Mouse (Mus musculus): Measurements from ENCODE around the gene Ccdc180. TPM values are rescaled to one million over a fixed set of nuclear protein-coding genes. Genes with fewer than 3 reads are reported as not detected.
A peak's percentile ranks its signal among the peaks of the same experiment; 100 is the strongest.

Ccdc180 gene
- polyA plus RNA-seq, 1 experiment from 2014 or later: 0.08 TPM

GRCm38 (mm10) chr4:45911876-45912275, 21.8 kb downstream of the Ccdc180 start:
- Histone ChIP-seq H3K9ac (no peak overlapping the region), H3K27me3 (replicated peaks) (0 out of 2 replicates have a peak, but pooled peaks cover 4% of the 10 kb centered on the region), H3K4me1 (0 out of 2 replicates have a peak, but pooled peaks cover 4% of the 10 kb centered on the region), H3K27ac (replicated peaks) (no peak overlapping the region), H3K4me2 (no peak overlapping the region), H3K9me3 (peaks cover 4% of the 10 kb centered on the region; the same call in 1 of the 2 replicates), H3K36me3 (no peaks in the 10 kb centered on the region), H3K4me3 (no peak overlapping the region)
- 77% methylated on average over 4 of the region's 4 CpGs for WGBS
- no peak for ATAC-seq (ENCODE audit: extremely low read depth, insufficient number of reproducible peaks, low FRiP score, low TSS enrichment)

- Histone ChIP-seq H3K4me2 (no peak overlapping the region), H3K27me3 (replicated peaks) (no peaks in the 10 kb centered on the region), H3K4me1 (no peaks in the 10 kb centered on the region), H3K36me3 (no peaks in the 10 kb centered on the region), H3K4me3 (no peak overlapping the region), H3K9me3 (peaks cover 4% of the 10 kb centered on the region; the same call in 1 of the 2 replicates), H3K9ac (no peak overlapping the region), H3K27ac (replicated peaks) (peak overlapping the region; percentile 42; the same call in 1 of the 2 replicates)
- WGBS: 50% methylated on average over 7 of the region's 7 CpGs
- ATAC-seq (ENCODE audit: extremely low read depth, insufficient number of reproducible peaks, low FRiP score, low TSS enrichment): no peak
Observed at GRCm38 (mm10) chr4:45917091-45917490, 27.0 kb downstream of the Ccdc180 start.

GRCm38 (mm10) chr4:45921663-45922435, 31.7 kb downstream of the Ccdc180 start:
- no peak overlapping the region for H3K27ac ChIP-seq (replicated peaks)
- H3K36me3 ChIP-seq: no peaks in the 10 kb centered on the region
- no peak for ATAC-seq (ENCODE audit: extremely low read depth, insufficient number of reproducible peaks, low FRiP score, low TSS enrichment)
- WGBS: 74% methylated on average over 10 of the region's 10 CpGs
- no peaks in the 10 kb centered on the region; the same call in 1 of the 2 replicates for H3K27me3 ChIP-seq (replicated peaks)
- H3K9me3 ChIP-seq: no peaks in the 10 kb centered on the region
- H3K4me3 ChIP-seq: no peak overlapping the region
- H3K4me1 ChIP-seq: no peaks in the 10 kb centered on the region
- H3K9ac ChIP-seq: no peak overlapping the region
- no peak overlapping the region for H3K4me2 ChIP-seq

- no peak overlapping the region for H3K9ac ChIP-seq
- no peaks in the 10 kb centered on the region for H3K36me3 ChIP-seq
- H3K4me2 ChIP-seq: no peak overlapping the region
- H3K9me3 ChIP-seq: no peaks in the 10 kb centered on the region
- ATAC-seq (ENCODE audit: extremely low read depth, insufficient number of reproducible peaks, low FRiP score, low TSS enrichment): no peak
- H3K27ac ChIP-seq (replicated peaks): no peak overlapping the region
- H3K27me3 ChIP-seq (replicated peaks): peaks cover 6% of the 10 kb centered on the region; the same call in 1 of the 2 replicates
- H3K4me3 ChIP-seq: no peak overlapping the region
- no peaks in the 10 kb centered on the region for H3K4me1 ChIP-seq
- 75% methylated on average over 4 of the region's 4 CpGs for WGBS
Observed at GRCm38 (mm10) chr4:45924011-45924410, 33.9 kb downstream of the Ccdc180 start.

GRCm38 (mm10) chr4:45928561-45928960, 38.5 kb downstream of the Ccdc180 start:
- H3K27ac ChIP-seq (replicated peaks): no peak overlapping the region
- 72% methylated on average over 4 of the region's 4 CpGs for WGBS
- peaks cover 6% of the 10 kb centered on the region; the same call in 1 of the 2 replicates for H3K27me3 ChIP-seq (replicated peaks)
- no peaks in the 10 kb centered on the region for H3K9me3 ChIP-seq
- no peak for ATAC-seq (ENCODE audit: extremely low read depth, insufficient number of reproducible peaks, low FRiP score, low TSS enrichment)
- H3K4me3 ChIP-seq: no peak overlapping the region
- no peak overlapping the region for H3K4me2 ChIP-seq
- no peaks in the 10 kb centered on the region for H3K36me3 ChIP-seq
- H3K4me1 ChIP-seq: no peaks in the 10 kb centered on the region
- H3K9ac ChIP-seq: no peak overlapping the region

- peak overlapping the region; percentile 38 for H3K4me2 ChIP-seq
- H3K9ac ChIP-seq: no peak overlapping the region
- no peaks in the 10 kb centered on the region for H3K36me3 ChIP-seq
- no peaks in the 10 kb centered on the region for H3K9me3 ChIP-seq
- WGBS: 20% methylated on average over 13 of the region's 13 CpGs
- no peaks in the 10 kb centered on the region for H3K27me3 ChIP-seq (replicated peaks)
- H3K4me1 ChIP-seq: 0 out of 2 replicates have a peak, but pooled peaks cover 4% of the 10 kb centered on the region
- no peak overlapping the region for H3K27ac ChIP-seq (replicated peaks)
- H3K4me3 ChIP-seq: no peak overlapping the region
- ATAC-seq (ENCODE audit: extremely low read depth, insufficient number of reproducible peaks, low FRiP score, low TSS enrichment): no peak
Observed at GRCm38 (mm10) chr4:45941628-45942044, 51.5 kb downstream of the Ccdc180 start.

- Histone ChIP-seq H3K4me2 (no peak overlapping the region), H3K4me1 (peaks cover 16% of the 10 kb centered on the region), H3K9me3 (no peaks in the 10 kb centered on the region), H3K27ac (replicated peaks) (no peak overlapping the region), H3K4me3 (no peak overlapping the region), H3K9ac (no peak overlapping the region), H3K36me3 (no peaks in the 10 kb centered on the region), H3K27me3 (replicated peaks) (no peaks in the 10 kb centered on the region)
- WGBS: 82% methylated on average over 8 of the region's 8 CpGs
- ATAC-seq (ENCODE audit: extremely low read depth, insufficient number of reproducible peaks, low FRiP score, low TSS enrichment): no peak
Observed at GRCm38 (mm10) chr4:45947729-45948128, 57.6 kb downstream of the Ccdc180 start.

GRCm38 (mm10) chr4:45949109-45949848, 59.2 kb downstream of the Ccdc180 start:
- H3K27me3 ChIP-seq (replicated peaks): no peaks in the 10 kb centered on the region
- no peak for ATAC-seq (ENCODE audit: extremely low read depth, insufficient number of reproducible peaks, low FRiP score, low TSS enrichment)

GRCm38 (mm10) chr4:45951830-45952229, 61.7 kb downstream of the Ccdc180 start:
- Histone ChIP-seq H3K36me3 (no peaks in the 10 kb centered on the region), H3K27ac (replicated peaks) (no peak overlapping the region), H3K9ac (no peak overlapping the region), H3K4me3 (no peak overlapping the region), H3K27me3 (replicated peaks) (no peaks in the 10 kb centered on the region), H3K9me3 (no peaks in the 10 kb centered on the region), H3K4me1 (peaks cover 16% of the 10 kb centered on the region), H3K4me2 (no peak overlapping the region)
- ATAC-seq (ENCODE audit: extremely low read depth, insufficient number of reproducible peaks, low FRiP score, low TSS enrichment): no peak
- WGBS: 90% methylated on average over 12 of the region's 18 CpGs

More at GRCm38 (mm10) chr4:45949109-45949848, 59.2 kb downstream of the Ccdc180 start:
- no peak overlapping the region for H3K4me3 ChIP-seq
- H3K4me2 ChIP-seq: no peak overlapping the region
- H3K9ac ChIP-seq: no peak overlapping the region
- no peak overlapping the region for H3K27ac ChIP-seq (replicated peaks)
- H3K36me3 ChIP-seq: no peaks in the 10 kb centered on the region
- H3K4me1 ChIP-seq: peaks cover 16% of the 10 kb centered on the region
- WGBS: 58% methylated on average over 7 of the region's 7 CpGs
- no peaks in the 10 kb centered on the region for H3K9me3 ChIP-seq

GRCm38 (mm10) chr4:45953025-45953919, 63.2 kb downstream of the Ccdc180 start:
- H3K4me3 ChIP-seq: no peak overlapping the region
- no peak overlapping the region for H3K27ac ChIP-seq (replicated peaks)
- 80% methylated on average over 23 of the region's 23 CpGs for WGBS
- H3K4me1 ChIP-seq: peaks cover 16% of the 10 kb centered on the region
- no peak for ATAC-seq (ENCODE audit: extremely low read depth, insufficient number of reproducible peaks, low FRiP score, low TSS enrichment)
- no peaks in the 10 kb centered on the region for H3K36me3 ChIP-seq
- no peak overlapping the region for H3K4me2 ChIP-seq
- H3K9me3 ChIP-seq: no peaks in the 10 kb centered on the region
- no peaks in the 10 kb centered on the region for H3K27me3 ChIP-seq (replicated peaks)
- no peak overlapping the region for H3K9ac ChIP-seq

GRCm38 (mm10) chr4:45955235-45955634, 65.1 kb downstream of the Ccdc180 start:
- no peaks in the 10 kb centered on the region for H3K27me3 ChIP-seq (replicated peaks)
- H3K36me3 ChIP-seq: no peaks in the 10 kb centered on the region
- ATAC-seq (ENCODE audit: extremely low read depth, insufficient number of reproducible peaks, low FRiP score, low TSS enrichment): no peak
- no peaks in the 10 kb centered on the region for H3K4me1 ChIP-seq
- 68% methylated on average over 4 of the region's 4 CpGs for WGBS
- H3K4me2 ChIP-seq: no peak overlapping the region
- no peak overlapping the region for H3K9ac ChIP-seq
- H3K4me3 ChIP-seq: no peak overlapping the region
- no peaks in the 10 kb centered on the region for H3K9me3 ChIP-seq
- no peak overlapping the region for H3K27ac ChIP-seq (replicated peaks)

Measured in heart, embryonic 13.5 days (tissue).